Mouse (Mus musculus): Measurements from ENCODE around the gene 2210017I01Rik.

- TF ChIP-seq CTCF (IDR thresholded peaks at IDR 0.05; ENCODE audit: low read depth) = no peak
- no peak for TF ChIP-seq EP300 (IDR thresholded peaks at IDR 0.05; ENCODE audit: low read depth)
These were observed 22.2 kb downstream of the 2210017I01Rik start for GRCm38 (mm10) chr3:92585055-92585454.

Measured in liver, embryonic 14.5 days (tissue).